Mouse (Mus musculus): Measurements from ENCODE around the gene Crybb2. TPM values are rescaled to one million over a fixed set of nuclear protein-coding genes. Genes with fewer than 3 reads are reported as not detected.

Crybb2 gene
- total RNA-seq, 2 experiments from 2014 or later = not detected

- DNase-seq = no peak
Observed at GRCm38 (mm10) chr5:113090750-113091149, 20.8 kb upstream of the Crybb2 start.

DNA sequence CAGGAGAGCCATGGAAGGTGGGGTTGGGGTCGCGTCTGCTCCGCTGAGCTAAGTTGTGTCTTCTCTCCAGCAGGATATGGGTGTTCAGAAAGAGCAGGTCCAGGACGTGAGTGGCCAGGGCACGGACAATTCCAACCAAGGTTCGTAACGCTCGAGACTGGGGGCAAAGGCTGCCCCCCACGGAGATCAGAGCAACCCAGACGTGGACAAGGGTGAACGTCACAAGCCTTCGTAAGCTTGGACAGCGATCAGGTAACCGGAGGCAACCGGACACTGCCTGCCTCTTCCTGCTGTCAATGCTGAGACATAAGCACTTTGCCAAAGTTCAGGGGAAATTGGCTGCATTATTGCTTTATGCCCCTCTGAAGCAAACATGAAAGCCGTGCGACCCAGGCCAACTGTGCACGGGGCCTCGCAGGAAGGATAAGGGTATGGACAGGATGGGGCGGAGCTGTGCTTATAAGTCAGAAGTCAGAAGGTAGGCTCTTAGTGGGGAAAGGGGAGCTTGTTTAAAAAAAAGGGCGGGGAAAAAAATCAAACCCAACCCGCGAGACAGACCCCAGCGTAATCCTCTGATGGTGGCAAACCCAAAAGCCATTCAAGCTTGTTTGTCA lies 20.3 kb upstream of the Crybb2 start:
- no peak for DNase-seq

- DNase-seq = no peak
Observed at GRCm38 (mm10) chr5:113087465-113087864, 17.5 kb upstream of the Crybb2 start.

- no peak for DNase-seq
Observed at GRCm38 (mm10) chr5:113086990-113087389, 17.1 kb upstream of the Crybb2 start.

DNA sequence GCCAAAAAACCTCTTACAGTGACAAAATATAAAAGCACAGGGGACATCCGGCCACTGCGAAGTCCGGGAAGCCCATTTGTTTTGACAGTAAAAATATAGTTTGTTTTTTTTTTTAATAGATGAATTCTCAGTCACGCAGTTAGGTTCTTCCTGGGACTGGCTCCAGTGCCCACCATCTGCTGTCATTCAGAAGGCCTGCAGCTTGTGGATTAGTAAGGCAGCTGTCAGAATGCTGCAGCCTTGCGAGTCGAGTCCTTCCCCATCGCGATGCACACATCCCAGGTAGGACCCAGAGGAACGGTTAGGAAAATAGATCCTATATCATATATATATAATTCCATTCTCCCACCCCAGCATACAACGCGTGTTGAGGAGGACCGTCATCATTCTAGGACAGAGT lies 16.5 kb upstream of the Crybb2 start:
- DNase-seq = no peak

DNA sequence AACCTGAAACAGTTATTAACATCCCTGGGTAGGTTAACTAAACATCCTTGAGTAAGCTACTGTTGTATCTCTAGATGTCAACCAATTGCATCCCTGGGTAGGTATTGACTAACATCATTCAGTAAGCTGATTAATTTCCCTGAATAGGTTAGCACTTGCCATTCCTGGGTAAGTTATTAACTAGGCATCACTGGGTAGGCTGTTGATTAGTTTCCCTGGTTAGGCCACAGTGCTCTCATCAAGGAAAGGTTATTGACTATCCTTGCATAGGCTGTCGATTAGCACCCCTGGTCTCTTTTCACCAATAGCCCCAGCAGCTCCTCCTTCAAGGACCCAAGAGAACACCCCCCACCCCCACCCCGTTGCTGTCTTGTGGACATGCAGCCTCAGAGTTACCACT lies 16.0 kb upstream of the Crybb2 start:
- no peak for DNase-seq

DNA sequence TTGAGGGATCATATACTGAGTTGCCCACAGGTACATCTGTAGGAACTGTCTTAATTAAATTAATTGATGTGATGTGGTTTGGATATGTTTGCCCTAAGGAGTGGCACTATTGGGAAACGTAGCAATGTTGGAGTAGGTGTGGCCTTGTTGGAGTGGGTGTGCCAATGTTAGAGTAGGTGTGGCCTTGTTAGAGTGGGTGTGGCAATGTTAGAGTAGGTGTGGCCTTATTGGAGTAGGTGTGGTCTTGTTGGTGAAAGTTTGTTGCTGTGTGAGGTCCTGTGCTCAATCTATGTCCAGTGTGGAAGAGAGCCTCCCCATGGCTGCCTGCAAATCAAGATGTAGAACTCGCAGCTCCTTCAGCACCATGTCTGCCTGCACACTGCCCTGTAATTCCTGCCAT lies 14.4 kb upstream of the Crybb2 start:
- DNase-seq = no peak

- no peak for DNase-seq
Observed at GRCm38 (mm10) chr5:113082356-113083168, 12.6 kb upstream of the Crybb2 start.

DNA sequence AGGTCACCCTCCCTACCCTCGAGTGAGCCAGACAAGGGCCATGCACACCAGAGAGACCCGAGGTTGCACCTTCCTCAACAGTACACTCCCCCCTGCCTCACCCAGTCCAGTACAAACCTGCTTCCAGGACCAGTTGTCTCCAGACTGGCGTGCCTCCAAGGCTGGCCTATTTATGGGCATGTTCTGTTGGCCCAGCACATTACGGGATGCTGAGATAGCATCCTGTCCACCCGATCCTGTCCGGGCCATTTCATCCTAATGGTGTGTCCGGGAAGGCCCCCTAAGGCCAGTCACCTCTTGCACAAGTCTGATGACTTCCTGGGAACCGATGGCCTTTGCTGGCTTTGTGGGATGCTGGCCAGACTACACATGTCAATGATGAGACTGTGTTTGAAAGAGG lies 11.5 kb upstream of the Crybb2 start, which contains the start of gene Crybb3:
Gene Crybb3, minus strand, starts transcription at position 146 of the 400 bp plus-strand sequence.
- DNase-seq = no peak

GRCm38 (mm10) chr5:113081020-113081419 lies 11.1 kb upstream of the Crybb2 start:
- no peak for DNase-seq

DNA sequence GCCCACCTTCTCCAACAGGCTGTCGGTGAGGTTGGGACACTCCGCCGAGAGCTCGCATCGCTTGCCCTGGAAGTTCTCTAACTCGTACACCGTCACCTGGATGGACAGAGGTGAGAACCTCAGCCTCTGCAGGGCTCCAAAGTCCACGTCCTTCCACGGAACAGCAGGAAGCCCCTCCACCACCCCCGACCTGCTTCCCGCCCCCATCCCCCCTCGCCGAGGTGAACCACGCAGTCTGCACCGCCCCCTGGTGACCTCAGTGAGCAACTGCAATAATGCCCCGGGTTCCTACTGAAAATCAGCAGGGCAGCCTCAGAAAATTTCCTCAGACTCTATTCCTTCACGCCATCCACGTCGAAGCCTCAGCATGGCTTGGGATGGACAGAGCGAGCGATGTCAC lies 9.9 kb upstream of the Crybb2 start:
- no peak for DNase-seq

DNA sequence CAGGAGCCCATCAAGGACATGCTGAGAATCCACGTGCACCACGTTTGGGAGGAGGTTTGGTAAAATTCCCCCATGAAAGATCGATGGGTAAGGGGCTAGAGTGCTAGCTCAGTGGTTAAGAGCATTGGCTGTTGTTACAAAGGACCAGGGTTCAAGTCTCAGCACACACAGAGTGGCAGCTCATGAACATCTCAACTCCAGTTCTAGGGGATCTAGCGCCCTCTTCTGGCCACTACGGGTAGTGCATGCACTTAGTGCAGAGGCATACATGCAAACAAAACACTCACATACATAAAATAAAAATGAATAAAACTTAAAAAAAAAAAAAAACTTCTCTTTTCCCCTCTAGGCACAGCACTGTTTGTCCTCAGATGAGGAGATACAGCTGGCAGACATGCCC lies 8.8 kb upstream of the Crybb2 start:
- no peak for DNase-seq

- peak; percentile 61 for DNase-seq
Observed at GRCm38 (mm10) chr5:113054308-113054707, 15.6 kb downstream of the Crybb2 start.

- DNase-seq = no peak
Observed at GRCm38 (mm10) chr5:113050581-113051185, 19.2 kb downstream of the Crybb2 start.

DNA sequence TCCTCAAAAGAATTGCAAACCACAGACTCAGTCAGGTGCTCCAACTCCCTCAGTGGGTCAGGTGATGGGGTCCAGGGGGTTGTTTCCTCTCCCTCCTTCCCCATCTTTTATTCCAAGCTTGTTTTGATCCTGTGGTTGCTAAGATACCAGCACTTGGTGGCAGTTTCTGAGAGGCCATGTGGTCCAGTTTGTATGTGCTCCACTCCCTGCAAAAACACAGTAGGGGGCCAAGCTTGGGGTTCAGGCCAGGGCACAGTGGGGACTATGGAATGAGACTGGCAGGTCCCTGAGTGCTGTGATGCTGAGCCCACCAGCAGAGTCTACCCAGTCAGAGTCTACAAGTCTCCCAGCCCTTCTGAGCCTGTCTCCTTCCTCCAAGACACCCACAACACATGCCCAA lies 20.0 kb downstream of the Crybb2 start:
- DNase-seq = no peak

DNA sequence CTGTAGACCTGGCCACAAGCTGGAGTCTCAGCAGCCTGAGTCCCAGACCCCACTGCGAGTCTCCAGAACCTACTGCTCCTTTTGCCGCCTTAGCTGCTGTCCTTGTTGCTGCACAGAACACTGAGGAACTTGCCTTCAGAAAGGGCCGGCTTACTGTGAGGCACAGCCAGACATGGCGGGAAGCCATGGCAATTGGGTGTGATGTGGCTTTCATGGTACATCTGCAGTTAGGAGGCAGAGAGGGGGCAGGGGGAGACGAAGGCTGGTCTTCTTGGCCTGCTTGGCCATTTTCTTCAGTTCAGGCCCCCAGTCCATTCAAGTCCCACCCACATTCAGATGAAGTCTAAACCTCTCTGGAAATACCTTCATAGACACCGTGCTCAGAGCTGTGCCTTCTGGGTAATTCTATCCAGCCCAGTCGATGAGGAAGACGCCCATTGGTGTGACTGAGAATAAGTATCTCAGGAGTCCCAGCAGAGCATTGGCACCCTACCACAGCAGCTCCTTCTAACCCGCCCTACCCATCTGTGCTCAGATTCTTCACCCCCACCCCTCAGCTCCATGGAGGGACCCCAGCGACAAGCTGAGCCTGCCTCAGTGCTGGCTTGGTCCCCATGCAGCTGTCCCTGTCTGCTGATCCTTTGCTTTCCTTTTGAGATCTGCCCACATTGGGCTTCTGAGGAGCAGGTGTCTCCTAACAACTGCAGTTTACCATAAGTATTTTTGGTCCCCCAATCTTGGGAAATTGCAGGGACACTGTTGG lies 24.2 kb downstream of the Crybb2 start:
- DNase-seq = no peak

DNA sequence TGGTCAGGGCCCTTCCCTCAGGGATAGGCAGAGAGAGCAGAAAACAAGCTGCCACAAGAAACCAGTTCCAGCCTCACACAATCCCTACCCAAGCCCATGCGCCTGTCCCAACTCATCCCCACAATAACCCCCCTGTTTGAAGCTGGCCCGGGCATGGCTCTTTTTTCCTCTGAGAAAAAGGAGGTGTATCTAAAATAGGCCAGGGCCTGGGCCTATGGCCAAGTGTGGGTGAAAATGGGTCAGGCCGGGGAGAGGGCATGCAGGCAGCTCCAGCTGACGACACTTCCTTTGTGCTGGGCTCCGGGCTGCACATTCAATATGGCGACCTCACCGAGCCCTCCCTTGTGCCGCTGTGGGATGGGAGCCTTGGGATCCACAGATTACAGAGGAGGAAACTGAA lies 26.4 kb downstream of the Crybb2 start:
- peak; percentile 41 for DNase-seq

DNA sequence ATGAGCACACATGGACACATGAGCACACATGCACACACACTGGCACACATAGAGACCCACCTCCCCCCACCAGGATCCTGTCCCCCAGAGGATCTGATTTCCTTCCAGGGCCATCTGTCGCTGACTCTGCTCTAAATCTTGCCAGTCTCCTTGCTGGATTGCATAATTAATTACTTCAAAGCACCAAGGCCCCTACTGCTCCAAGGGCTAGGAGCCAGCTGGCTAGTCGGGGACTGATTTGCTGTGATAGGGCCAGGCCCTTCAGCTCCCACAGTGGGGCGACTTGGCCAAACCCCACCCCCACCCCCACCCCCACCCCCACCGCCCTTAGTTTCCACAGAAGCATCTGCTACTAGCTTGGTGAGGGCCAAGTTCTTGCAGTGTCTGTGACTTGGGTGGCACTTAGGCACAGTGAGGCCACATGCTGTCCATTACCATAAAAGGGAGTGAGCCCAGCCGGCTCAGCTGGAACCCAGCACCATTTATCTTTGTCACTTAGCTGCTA lies 28.3 kb downstream of the Crybb2 start:
- DNase-seq = peak; percentile 86

GRCm38 (mm10) chr5:113040776-113041175 lies 29.1 kb downstream of the Crybb2 start:
- no peak for DNase-seq

GRCm38 (mm10) chr5:113038601-113039000 lies 31.3 kb downstream of the Crybb2 start:
- no peak for DNase-seq

DNA sequence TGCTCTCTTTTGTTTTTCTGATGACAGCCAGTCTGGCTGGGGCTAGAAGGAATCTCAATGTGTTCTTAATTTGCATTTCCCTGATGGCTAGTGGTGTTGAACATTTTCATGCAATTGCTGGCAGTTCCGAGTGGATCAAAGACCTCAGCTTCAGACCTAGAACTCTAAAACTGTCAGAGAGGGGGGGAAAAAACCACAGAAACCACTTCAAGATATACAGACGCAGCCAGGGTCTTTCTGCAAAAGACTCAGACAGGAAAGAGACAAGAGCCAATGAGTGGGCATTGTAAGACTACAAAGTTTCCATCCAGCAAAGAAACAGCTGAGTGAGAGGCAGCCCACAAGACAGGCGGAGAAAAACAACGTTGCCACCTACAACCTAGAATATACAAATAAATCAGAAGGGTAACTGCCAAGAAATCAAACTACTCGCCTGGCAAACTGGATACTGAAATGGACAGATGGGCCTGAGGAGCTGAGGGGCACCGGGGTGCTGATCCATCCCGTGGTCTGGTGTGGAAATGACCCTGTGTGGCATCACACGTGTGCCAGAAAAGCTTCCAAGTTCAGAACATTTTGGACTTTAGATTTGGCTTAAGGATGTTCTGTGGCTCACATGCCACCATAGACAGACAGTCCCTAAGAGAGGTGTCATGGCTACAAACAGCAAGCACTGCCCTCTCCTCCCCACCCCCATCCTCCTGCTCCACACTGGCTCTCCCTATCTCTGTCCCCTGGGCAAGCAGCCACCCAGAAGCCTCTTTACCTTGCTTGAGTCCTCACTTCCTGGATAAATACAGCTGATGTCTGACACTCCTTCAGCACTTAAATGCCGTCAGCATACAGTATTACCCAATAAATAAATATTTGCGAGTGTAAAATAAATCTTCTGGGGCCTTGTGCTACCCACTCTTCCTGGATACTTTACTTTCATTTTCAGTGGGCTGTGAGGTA lies 34.5 kb downstream of the Crybb2 start:
- DNase-seq = no peak

Measured in gastrocnemius, postnatal 25 days (tissue).